ENCODE assay signal across 11 mouse cellular contexts in the genomic region with DNA sequence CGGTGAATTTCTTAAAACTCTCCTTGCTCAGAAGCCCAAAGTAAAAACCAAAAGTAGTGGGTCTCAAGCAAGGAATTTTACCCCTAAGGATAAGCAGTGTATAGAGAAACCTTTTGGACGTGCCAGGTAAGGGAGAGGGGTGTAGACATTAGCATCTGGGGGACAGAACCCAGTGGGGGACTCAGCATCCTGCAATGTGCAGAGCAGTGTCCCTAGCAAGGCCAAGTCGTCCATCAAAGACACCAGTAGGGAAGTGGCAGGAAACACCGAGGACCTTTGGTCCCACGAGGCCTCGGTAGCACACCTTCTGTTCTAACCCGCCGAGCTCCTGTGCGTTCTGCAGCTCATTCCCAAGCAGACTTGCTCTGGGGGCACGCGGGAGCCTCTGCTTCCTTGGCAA. TPM values are rescaled to one million over a fixed set of nuclear protein-coding genes. Genes with fewer than 3 reads are reported as not detected.
DNase-seq lines count a peak whose midpoint lies in the region; ATAC-seq lines count a peak whose summit lies in the region.
"Had no signal": no experiment of that assay in that cellular context is flagged by ENCODE, and none has a peak within 500 bp of the region (broad histone marks: within the 10 kb centered on the region; RNA-seq: fewer than 3 reads in every experiment).

No protein-coding gene starts in this region.

- no peak overlapping the region for H3K27ac ChIP-seq in intestine, embryonic 15.5 days
- H3K27ac ChIP-seq in intestine, embryonic 16.5 days (ENCODE audit: low read length): no peak overlapping the region
- H3K27ac ChIP-seq in limb, embryonic 15.5 days: no peak overlapping the region
- H3K27ac ChIP-seq: left cerebral cortex, adult 2 months had no signal

- H3K27me3 ChIP-seq in intestine, embryonic 15.5 days (replicated peaks): peaks cover 4% of the 10 kb centered on the region; the same call in 1 of the 2 replicates
- no peaks in the 10 kb centered on the region for H3K27me3 ChIP-seq in intestine, embryonic 16.5 days (replicated peaks; ENCODE audit: control insufficient read depth, insufficient read depth, low read length)
- H3K27me3 ChIP-seq in limb, embryonic 15.5 days: peaks cover 7% of the 10 kb centered on the region; the same call in 1 of the 2 replicates

- no peaks in the 10 kb centered on the region for H3K9me3 ChIP-seq in intestine, embryonic 15.5 days
- H3K9me3 ChIP-seq in intestine, embryonic 16.5 days (ENCODE audit: control insufficient read depth, low read length): no peaks in the 10 kb centered on the region
- H3K9me3 ChIP-seq in limb, embryonic 15.5 days: no peaks in the 10 kb centered on the region

- H3K36me3 ChIP-seq in intestine, embryonic 15.5 days: no peaks in the 10 kb centered on the region
- H3K36me3 ChIP-seq in intestine, embryonic 16.5 days (ENCODE audit: control insufficient read depth, insufficient read depth, low read length): no peaks in the 10 kb centered on the region
- no peaks in the 10 kb centered on the region for H3K36me3 ChIP-seq in limb, embryonic 15.5 days

- H3K4me2 ChIP-seq in intestine, embryonic 15.5 days (replicated peaks): peak overlapping the region; percentile 34; the same call in 1 of the 2 replicates
- no peak overlapping the region for H3K4me2 ChIP-seq in intestine, embryonic 16.5 days (ENCODE audit: low read depth, low read length)
- peak overlapping the region; percentile 37; the same call in 1 of the 2 replicates for H3K4me2 ChIP-seq in limb, embryonic 15.5 days

- peak; percentile 26 to 32 for DNase-seq in cerebellum, postnatal 25 days
- DNase-seq in cerebellum, postnatal 36 days: no peak
- peak; percentile 16 for DNase-seq in R1 (ENCODE audit: low read depth, low spot score)
- DNase-seq in layer of hippocampus, adult 9-10 months (ENCODE audit: low spot score): no peak
- DNase-seq in natural killer cell, adult 2 months (ENCODE audit: low spot score in 2 of 2): no peak

- H3K4me1 ChIP-seq in intestine, embryonic 15.5 days (replicated peaks): no peaks in the 10 kb centered on the region
- no peaks in the 10 kb centered on the region for H3K4me1 ChIP-seq in intestine, embryonic 16.5 days (ENCODE audit: control insufficient read depth, insufficient read depth, low read length)
- H3K4me1 ChIP-seq in limb, embryonic 15.5 days: peaks cover 8% of the 10 kb centered on the region

- WGBS in intestine, embryonic 15.5 days: 49% methylated on average over 11 of the region's 11 CpGs
- WGBS in intestine, embryonic 16.5 days: 52% methylated on average over 11 of the region's 11 CpGs
- WGBS in limb, embryonic 15.5 days: 39% methylated on average over 11 of the region's 11 CpGs

- no peak overlapping the region for H3K4me3 ChIP-seq in intestine, embryonic 15.5 days (replicated peaks)
- no peak overlapping the region for H3K4me3 ChIP-seq in intestine, embryonic 16.5 days (ENCODE audit: low read length)
- H3K4me3 ChIP-seq in limb, embryonic 15.5 days: no peak overlapping the region
- H3K4me3 ChIP-seq: erythroblast, embryonic 14.5 days had no signal

- no peak overlapping the region for H3K9ac ChIP-seq in intestine, embryonic 15.5 days
- H3K9ac ChIP-seq in intestine, embryonic 16.5 days (ENCODE audit: low read depth, low read length): no peak overlapping the region
- H3K9ac ChIP-seq in limb, embryonic 15.5 days: no peak overlapping the region
- H3K9ac ChIP-seq: liver, postnatal 0 days had no signal

- ATAC-seq in intestine, embryonic 15.5 days: no peak
- no peak for ATAC-seq in intestine, embryonic 16.5 days
- no peak for ATAC-seq in limb, embryonic 15.5 days (ENCODE audit: insufficient number of reproducible peaks, low FRiP score, low TSS enrichment, low read depth)
- ATAC-seq: liver, postnatal 0 days had no signal

RNA-seq across cellular contexts. Expression of a gene that starts 25.6 kb away (rescaled TPM):
- 14.6 and 17.4 TPM in 2 replicates for polyA plus RNA-seq in intestine, embryonic 15.5 days (2015; fragmentation: Nextera tagmentation; extraction: Ambion mirVana)
- polyA plus RNA-seq in intestine, embryonic 16.5 days (2015; fragmentation: Nextera tagmentation; extraction: Ambion mirVana): 10.2 and 11.2 TPM in 2 replicates
- polyA plus RNA-seq in limb, embryonic 15.5 days (2015; fragmentation: Nextera tagmentation; extraction: Ambion mirVana): 61.0 and 71.2 TPM in 2 replicates
- polyA plus RNA-seq: erythroblast, embryonic 14.5 days had no signal

Comparison
In these comparisons a context has a peak if more than half of its experiments do, and no peak if none do; other contexts are left out.
1. DNase-seq: peak in cerebellum, postnatal 25 days (2 of 2) and R1 (single experiment); none in cerebellum, postnatal 36 days (0 of 2), layer of hippocampus, adult 9-10 months (single experiment) and natural killer cell, adult 2 months (0 of 2).